Mouse (Mus musculus): ENCODE results near the gene Hmgxb4. TPM values are rescaled to one million over a fixed set of nuclear protein-coding genes. Genes with fewer than 3 reads are reported as not detected.
A peak's percentile ranks its signal among the peaks of the same experiment; 100 is the strongest.
"Not testable (repeated sequence)": the region's sequence is repeated elsewhere in the genome, so short reads cannot be mapped to it uniquely, and the experiment has no call there.

Hmgxb4 gene
- 10 to 100 TPM; 43.8 to 45.7 TPM for total RNA-seq (2021)

DNA sequence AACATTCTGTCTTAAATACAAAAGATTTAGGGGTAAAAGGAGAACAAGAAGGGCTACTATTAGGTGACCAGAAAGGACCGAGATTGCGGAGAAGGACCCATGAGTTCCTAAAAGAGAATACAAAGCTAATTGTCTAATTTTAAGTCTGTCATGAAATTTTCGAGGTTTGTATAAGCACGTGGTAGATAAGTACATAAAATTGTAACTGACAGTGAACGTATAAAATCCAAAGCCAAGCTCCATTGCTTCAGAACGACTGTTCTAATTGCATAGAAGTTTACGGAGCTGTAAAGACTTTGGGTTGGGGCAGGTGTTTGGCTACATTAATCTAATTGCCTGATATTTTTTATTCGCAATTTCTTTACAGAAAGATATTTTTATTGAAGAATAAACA is at the start of gene Hmgxb4:
Gene Hmgxb4, plus strand, starts transcription at position 276 of the 394 bp plus-strand sequence.
- DNase-seq, result no peak
- intact Hi-C loops (cut with DNase I), result no loop called here

DNA sequence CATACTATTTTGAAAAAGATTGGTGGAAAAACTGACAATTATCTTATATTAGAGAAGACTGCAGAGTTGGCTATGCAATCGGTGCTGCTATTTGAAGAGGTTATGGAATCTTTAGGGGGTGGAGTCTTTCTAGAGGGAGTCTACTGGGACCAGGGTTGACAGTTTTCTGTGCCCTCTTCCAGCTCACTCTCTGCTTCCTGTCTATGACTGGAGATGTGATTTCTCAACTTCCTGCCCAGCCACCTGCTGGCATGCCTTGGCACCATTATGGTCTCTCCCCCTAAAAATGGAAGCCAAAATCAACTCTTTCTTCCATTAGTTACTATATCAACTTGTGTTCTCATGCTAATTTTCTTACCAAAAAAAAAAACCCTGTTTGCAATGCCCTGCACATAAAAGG is 43.7 kb upstream of the Hmgxb4 start:
- intact Hi-C loops (cut with DNase I), result no loop called here
- no peak for DNase-seq

DNA sequence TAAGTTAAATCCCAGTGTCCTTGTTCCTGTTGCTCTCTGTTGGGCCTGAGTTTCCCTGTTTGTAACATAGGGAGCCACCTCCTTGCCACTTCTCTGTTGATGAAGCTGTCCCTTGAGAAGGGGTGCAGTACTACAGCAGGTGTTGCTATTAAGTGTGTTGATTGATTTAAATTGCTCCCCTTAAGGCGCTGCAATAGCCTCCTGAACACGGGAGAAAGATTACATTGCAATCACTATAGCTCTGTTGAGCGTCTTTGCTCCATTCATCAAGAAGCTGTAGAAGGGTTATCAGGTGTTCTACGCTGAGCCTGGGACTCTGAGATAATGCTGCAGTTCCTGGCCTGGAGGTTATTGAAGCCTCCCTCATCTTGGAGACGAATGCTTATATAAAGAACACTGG is 29.2 kb upstream of the Hmgxb4 start:
- intact Hi-C loops (cut with DNase I), result no loop called here
- DNase-seq, result no peak

DNA sequence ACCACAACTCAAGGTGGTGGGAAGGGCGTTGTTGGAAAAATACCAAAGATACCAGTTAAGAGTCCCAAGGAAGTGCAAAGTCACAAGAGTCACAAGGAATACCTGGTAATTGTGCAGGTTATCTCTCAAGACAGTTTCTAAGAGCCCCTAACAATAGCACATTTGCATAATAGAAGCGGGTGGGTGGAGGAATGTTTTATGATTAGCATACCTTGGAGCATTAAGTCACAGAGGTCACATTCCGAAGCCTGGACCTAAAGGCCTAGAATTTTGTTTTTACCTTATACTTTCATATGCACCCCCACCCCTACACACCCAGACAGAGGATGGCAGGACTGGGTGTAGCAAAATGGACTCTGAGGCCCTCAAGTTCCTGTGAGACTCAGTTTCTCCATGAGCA is 22.9 kb upstream of the Hmgxb4 start:
- intact Hi-C loops (cut with DNase I); DNase-seq: not testable (repeated sequence)

DNA sequence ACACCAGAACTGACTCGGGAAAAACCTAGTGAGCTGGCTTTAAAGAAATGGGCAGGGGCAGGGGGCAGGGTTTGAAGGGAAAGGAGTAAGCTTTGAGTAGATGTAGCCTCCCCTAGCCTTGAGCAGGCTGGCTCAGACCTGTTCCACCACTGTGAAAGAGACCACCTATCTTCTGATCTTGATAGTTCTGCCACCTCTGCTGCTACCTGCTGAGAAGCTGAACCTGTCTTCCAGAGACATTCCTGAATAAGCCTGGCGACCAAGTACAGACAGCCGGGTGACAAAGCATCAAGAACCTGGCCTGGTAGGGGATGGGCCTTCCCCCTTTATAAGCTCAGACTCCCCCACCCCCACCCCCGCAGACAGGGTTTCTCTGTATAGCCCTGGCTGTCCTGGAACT is 21.5 kb upstream of the Hmgxb4 start:
- intact Hi-C loops (cut with DNase I), result no loop called here
- DNase-seq, result no peak

DNA sequence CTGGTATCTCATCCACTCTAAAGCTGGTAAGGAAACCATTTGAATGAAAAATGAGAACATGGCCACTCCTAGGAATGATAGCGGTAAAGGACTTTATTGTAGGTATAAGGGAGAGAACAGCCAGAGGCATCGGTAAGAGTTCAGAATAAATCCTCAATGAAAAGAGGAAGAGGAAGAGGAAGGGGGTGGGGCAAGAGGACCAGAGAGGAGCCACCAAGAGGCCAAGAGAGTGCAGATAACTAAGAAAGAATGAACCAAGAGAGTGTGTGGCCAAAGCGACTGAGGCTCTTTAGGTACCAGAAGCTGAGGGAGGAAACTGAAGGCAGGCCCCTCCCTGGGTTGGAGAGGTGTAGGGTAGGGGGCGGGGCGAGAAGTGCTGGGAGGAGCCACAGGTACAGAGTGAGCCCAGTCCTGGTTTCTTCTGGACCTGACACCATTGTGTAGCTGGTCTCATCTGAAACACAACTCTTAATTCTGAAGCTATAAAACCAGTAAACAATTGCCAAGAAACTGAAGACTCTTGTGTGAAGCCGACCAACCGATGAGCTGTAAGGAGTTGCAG is 20.8 kb upstream of the Hmgxb4 start:
- no peak for DNase-seq

DNA sequence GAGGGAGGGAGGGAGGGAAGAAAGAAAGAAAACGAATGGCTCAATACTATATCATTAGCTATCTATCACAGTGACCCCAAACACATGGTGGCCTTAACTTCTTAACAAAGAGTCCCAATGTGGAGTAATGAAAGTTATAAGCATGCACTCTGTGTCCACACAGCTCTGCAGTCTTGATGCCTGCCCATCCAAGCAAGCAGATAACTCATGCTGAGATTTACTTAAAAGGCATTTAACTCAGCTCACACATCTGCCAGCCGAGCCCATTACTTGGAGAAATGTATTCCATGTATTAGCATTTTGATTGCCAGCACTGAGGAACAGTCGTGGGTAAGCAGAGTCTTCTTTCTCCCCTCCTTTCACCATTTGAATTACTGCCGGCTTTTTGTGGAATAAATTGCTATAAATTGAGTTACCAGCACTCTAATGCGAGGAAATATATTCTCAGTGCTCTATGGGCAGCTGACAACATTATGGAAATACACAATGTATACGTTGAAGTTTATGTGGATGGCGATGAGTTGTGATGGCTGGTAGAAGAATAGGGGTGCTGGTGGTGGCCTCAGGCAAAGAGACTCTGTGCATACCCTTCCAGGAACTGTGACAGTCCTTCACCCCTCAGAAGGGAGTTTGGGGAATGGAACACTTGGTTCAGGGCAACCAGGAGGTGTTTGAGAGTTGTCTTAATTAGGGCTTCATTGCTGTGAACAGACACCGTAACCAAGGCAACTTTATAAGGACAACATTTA is 19.9 kb upstream of the Hmgxb4 start:
- intact Hi-C loops (cut with DNase I), result no loop called here

More for the DNA sequence above, 20.8 kb upstream of the Hmgxb4 start:
- intact Hi-C loops (cut with DNase I), result no loop called here

DNA sequence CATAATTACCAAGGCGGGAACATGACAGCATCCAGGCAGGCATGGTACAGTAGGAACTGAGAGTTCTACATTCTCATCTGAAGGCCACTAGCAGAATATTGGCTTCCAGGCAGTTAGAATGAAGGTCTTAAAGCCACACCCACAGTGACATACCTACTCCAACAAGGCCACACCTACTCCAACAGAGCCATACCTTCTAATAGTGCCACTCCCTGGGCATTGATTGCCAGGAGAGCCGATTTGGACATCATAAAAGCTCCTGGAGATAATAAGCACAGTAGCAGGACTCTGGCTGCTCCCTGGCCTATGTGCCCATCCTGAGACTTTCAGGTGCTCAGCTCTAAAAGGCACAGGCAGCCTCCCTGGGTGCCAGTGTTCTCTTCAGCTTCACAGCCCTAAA is 19.3 kb upstream of the Hmgxb4 start:
- intact Hi-C loops (cut with DNase I), result no loop called here
- no peak for DNase-seq

More for the DNA sequence above, 19.9 kb upstream of the Hmgxb4 start:
- no peak for DNase-seq

DNA sequence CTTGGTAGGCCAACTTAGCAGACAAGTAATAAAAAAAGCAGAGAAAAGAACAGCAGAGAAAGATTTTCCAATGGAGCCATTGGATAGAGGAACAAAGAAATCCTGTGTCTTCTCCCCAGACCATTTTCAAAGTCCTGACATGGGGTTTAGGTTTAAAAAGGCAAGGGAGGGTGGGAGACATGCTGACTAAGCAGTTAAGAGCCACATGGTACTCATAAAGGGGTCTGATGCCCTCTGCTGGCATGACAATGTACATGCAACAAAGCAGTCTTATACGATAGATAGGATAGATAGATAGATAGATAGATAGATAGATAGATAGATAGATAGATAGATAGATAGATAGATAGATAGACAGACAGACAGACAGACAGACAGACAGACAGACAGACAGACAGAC is 15.7 kb upstream of the Hmgxb4 start:
- peak; percentile 24 for DNase-seq
- intact Hi-C loops (cut with DNase I), result loop anchor here (5.0 kb wide), 1 partner anchor 1620 kb away; no protein-coding TSS in a partner anchor

DNA sequence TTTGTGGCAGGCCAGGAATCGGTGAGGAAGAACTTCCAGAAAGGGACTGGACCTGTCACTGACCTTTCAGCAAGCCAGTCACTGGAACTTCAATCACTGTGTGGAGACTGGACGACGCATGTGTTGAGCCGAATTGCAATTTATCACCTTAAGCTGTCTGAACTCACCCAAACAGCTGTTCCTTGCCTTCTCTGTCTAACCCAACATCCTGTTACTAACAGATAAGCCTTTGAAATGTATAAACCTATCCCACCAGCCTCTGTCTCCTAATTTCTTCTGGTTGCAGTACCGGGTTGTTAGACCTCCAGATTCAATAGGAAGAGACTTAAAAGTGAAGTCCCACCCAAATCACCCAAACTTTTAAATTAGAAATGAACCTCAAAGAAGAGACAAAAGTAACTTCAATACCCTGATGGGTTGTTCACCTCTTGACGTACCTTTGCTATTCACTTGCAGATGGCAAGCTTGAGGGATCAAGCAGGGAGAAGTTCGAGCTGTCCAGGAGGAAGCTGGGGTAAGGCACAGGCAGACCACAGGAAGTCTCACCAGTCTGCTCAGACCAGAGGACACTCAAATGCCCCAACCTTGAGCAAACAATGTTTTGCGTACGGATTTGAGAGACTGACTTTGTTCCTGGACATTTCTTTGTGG is 13.0 kb upstream of the Hmgxb4 start:
- DNase-seq, result no peak
- intact Hi-C loops (cut with DNase I), result no loop called here

DNA sequence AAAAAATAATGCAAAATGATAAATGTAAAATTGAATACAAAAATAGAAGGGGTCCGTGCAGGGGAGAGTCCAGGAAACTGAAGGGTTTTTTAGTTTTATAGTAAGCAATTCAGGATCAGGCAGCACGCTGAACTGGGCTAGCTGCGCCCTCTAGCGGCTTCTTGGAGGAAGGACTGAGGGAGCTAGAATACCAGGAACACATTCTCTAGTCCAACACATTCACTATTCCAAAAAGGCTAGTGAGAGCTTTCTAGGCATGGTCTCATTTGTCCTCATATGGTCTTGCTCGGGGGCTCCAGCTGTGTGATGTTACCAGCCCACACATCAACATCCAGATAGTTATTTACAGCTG is 12.5 kb upstream of the Hmgxb4 start:
- intact Hi-C loops (cut with DNase I), result no loop called here
- peak; percentile 59 for DNase-seq

DNA sequence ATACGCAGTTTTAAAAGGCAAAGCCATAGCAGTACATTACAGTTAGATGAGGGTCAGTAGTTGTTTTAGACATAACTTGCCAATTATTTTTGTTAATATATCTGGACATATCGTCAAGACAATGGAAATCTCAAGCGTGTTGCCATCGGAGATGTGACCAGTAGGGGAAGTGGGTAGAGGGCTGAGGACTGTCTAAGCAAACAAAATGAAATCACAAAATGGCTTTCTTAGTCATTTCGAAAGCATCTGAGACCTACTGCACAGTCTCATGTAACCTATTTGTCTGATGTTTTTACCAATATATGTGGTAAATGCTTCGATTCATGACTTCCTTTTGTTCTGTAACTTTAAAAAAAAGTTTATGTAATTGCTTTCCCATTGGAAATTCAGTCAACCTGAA is 11.3 kb upstream of the Hmgxb4 start:
- DNase-seq, result no peak
- intact Hi-C loops (cut with DNase I), result no loop called here

DNA sequence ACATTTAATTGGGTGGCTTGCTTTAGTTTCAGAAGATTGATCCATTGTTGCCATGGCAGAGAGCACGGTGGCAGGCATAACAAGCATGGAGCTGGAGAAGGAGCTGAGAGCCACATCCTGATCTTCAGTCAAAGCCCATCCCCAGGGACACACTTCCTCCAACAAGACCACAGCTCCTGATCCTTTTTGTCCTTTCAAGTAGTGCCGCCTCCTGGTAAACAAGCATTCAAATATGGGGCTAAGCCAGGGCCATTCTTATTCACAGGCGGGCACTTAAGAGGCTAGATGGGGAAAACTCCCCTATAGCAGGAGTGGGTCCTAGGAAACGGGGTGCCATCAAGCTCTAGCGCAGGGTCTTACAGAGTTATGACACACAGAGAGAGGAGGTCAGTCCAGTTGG is 5.7 kb upstream of the Hmgxb4 start:
- intact Hi-C loops (cut with DNase I), result no loop called here

DNA sequence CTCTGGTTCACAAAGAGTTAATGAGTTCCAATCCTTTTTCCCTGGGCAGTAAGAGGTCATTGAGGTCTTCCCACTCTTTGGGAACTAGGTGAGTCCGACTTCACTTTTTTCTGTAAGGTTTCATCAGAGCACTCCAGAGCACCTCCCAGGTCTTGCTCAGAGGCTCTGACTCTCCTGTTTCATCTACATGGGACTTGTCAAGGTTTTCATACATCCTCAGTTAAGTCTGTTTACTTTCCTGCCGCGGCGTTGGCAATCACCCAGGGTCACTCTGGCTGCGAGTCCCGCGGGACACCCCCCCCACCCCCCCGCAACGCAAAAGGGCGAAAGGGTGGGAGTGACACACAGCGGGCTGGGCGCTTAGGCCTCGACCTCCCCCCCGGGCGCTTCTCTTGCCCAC is 3.1 kb upstream of the Hmgxb4 start:
- DNase-seq, result peak; percentile 4
- intact Hi-C loops (cut with DNase I), result no loop called here

More for the DNA sequence above, 5.7 kb upstream of the Hmgxb4 start:
- no peak for DNase-seq

DNA sequence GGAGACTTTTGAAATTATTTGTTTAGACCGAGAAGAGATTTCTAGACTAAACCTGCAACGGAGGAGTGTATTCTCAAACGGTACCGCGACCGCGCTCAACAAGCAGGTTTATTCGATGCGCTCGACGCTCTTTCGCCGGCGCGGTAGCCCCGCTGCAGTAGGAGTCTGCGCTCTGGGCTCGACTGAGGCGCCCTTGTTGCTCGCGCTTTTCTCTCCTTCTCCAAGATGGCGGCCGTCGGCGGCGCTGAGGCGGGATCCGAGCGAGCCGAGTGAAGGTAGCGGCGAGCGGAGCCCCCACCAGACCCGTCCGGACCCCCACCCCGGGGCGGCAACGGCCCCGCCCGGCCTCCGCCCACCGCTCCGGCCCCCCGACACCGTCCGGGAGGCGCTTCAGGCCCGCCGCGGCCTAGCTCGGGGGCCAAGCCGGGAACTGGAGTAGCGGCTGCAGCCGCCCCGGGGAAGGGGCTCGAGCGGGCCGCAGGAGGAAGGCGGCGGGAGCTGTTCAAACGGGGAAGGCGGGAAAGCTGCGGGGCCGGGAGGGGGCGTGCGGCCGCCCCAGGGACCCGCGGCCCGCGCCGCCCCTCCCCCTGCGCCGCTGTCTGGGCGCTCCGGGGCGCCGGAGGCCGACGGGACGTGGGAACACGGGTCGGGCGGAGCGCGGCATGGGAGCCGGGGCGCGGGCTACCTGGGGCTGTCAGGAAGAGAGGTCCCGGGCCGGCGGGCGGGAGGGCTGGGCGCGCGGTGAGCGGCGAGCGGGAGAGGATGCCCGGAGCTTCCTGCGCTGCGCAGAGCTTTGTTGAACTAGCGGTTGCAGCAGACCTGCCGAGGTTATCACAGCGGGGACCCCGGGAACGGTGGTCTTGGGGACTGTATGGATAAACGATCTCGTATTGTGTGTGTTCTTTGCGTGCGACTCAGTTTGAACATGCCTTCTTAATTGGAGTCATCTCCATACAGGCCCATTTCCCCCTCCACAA is 607 bp downstream of the Hmgxb4 start:
- peak; percentile 86 for DNase-seq
- intact Hi-C loops (cut with DNase I), result no loop called here

DNA sequence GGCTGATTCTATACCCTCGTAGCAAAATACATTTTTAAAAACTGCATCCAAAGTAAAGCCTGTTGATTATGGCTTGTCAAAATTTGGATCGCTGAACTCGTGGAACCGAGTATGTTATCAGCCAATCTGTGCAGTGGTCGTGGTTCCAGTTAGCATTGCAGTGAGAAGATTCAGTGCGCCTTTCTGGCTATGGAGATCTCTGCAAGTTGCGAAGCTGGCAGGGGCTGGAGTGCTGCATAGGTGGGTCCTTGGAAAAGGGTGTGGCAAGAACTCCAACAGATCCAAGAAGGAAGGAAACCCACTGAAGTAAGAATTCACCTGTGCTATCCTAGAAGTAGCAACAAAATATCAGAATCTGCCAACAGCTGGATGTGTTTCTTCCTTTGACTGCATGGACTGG is 1.4 kb downstream of the Hmgxb4 start:
- DNase-seq, result peak; percentile 4
- intact Hi-C loops (cut with DNase I), result no loop called here

DNA sequence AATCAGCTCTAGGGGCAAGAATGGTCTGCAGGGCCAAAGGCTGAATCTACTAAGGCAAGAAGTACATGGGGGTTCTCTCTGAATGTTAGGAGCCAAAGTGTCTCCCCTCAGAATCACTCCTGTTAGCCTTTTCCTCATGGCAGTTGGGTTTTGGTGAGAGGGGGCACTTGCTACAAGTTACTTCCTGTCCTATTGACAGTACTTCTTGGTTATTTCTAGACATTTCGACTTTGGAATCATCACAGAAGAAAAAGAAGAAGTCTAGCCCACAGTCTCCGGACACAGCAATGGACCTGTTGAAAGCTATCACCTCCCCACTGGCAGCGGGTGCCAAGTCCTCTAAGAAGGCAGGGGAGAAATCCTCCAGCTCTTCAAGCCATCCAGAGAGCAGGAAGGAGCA is 7.3 kb downstream of the Hmgxb4 start:
- DNase-seq, result no peak
- intact Hi-C loops (cut with DNase I), result no loop called here

DNA sequence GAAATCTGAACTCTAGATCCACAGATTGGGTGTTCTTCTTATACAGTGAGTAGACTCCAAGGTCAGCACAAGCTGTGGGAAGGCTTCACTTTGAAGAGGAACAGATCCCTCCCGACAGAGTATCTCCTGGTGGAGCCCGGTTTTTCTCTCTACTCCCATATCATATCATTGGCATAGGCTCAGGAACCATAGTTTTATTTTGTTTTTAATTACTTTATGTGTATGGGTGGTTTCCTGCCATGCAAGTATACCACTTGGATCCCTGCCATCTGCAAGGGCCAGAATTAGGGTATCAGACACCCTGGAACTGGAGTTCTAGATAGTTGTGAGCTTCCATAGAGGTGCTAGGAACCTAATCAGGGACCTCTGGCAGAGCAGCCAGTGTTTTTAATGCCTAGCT is 15.7 kb downstream of the Hmgxb4 start:
- DNase-seq, result no peak
- intact Hi-C loops (cut with DNase I), result no loop called here

DNA sequence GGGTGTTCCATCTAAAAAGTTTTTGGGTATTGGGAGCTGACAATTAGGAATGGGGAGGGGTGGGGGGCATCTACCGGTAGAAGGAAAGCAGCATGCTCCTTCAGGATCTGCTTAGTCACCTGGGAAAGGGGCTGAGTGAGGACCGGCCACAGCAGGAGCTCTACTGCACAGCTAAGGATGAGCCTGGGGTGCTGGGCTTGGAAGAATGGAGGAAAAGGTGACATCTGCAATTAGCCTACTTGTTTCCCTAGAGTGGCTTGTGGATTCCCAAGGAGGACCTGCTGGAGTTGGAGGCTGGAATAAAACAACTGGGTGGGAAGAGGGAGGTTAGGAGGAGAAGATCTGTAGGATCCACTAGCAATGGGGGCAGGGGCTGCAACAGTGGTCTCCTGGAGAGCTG is 20.4 kb downstream of the Hmgxb4 start:
- intact Hi-C loops (cut with DNase I), result no loop called here
- no peak for DNase-seq

DNA sequence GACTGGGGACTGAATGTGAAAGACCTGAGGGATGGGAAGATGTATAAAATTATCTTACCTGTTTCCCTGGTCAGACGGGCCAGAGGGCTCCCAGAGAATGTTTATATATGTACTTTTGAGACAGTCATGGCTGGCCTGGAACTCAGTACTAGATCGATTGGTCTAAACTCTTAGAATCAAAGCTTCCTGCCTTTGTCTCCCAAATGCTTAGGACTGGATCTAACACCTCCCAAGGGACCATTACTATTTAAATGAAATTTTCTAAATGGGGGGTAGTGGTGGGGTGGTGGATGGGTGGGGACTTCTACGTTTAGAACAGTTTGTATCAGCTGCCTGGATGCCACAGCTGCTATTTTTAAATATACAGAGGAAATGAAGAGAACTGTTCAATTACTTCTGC is 20.8 kb downstream of the Hmgxb4 start:
- intact Hi-C loops (cut with DNase I), result no loop called here
- DNase-seq, result no peak

DNA sequence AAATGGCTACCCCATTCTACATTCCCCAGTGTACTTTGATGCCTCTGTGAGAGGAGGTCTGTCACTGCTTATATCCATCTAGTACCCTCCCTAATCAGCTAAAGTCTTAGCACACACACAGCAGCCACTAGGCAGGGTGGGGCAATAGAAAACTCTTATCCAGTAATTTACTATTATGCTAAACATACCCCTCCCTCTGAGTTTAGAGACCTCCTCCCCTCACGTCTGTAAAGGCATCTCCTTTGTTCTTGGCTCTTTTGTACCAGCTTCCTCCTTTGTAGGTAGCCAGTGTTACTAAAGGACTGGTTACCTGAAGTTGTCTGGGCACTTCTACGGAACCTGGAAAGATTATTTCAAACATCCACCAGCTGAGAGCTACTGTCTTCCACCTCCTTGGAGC is 22.8 kb downstream of the Hmgxb4 start:
- DNase-seq, result no peak
- intact Hi-C loops (cut with DNase I), result no loop called here
